Mouse (Mus musculus) CH12.LX (cell line): ENCODE results near the gene Pakap.

Source experiments
- CHD1 ChIP-seq: IDR thresholded peaks from 2 replicates; pipeline ENCODE4 v1.6.1; 2012; ENCODE audit warnings: low read depth, low read length, improper control_type of control experiment, inconsistent platforms
- CTCF ChIP-seq, 2 experiments: IDR thresholded peaks in 1 of 2; conservative IDR thresholded peaks in 1 of 2; 2 replicates each; pipeline ENCODE4 v1.5.1; 2011 to 2012; ENCODE audit warnings: low read depth in 2 of 2, low read length in 2 of 2, improper control_type of control experiment in 1 of 2, inconsistent platforms in 1 of 2, mild to moderate bottlenecking in 1 of 2, moderate library complexity in 1 of 2
- E2F4 ChIP-seq: IDR thresholded peaks from 2 replicates; pipeline ENCODE4 v1.6.1; 2011; ENCODE audit warnings: low read depth, low read length, improper control_type of control experiment; ENCODE audit not compliant: insufficient replicate concordance
- ELF1 ChIP-seq: IDR thresholded peaks from 2 replicates; pipeline ENCODE4 v1.6.1; 2014; ENCODE audit warnings: low read depth, mild to moderate bottlenecking, inconsistent platforms, low read length, improper control_type of control experiment
- EP300 ChIP-seq: IDR thresholded peaks from 2 replicates; pipeline ENCODE4 v1.6.1; 2011; ENCODE audit warnings: low read length, improper control_type of control experiment
- MAX ChIP-seq: IDR thresholded peaks from 2 replicates; pipeline ENCODE4 v1.6.1; 2011; ENCODE audit warnings: low read length, improper control_type of control experiment
- MAZ ChIP-seq: IDR thresholded peaks from 2 replicates; pipeline ENCODE4 v1.6.1; 2012; ENCODE audit warnings: low read depth, mild to moderate bottlenecking, inconsistent platforms, low read length, improper control_type of control experiment, moderate library complexity
- POLR2A ChIP-seq: IDR thresholded peaks from 2 replicates; pipeline ENCODE4 v1.6.1; 2011; ENCODE audit warnings: low read depth, mild to moderate bottlenecking, improper control_type of control experiment, low read length
- POLR2AphosphoS2 ChIP-seq: IDR thresholded peaks from 2 replicates; pipeline ENCODE4 v1.6.1; 2011; ENCODE audit warnings: low read depth, low read length, improper control_type of control experiment
- RAD21 ChIP-seq: IDR thresholded peaks from 2 replicates; pipeline ENCODE4 v1.6.1; 2011; ENCODE audit warnings: low read depth, mild to moderate bottlenecking, low read length, improper control_type of control experiment, moderate library complexity
- TBP ChIP-seq: conservative IDR thresholded peaks from 2 replicates; pipeline ENCODE4 v1.6.1; 2011; ENCODE audit warnings: low read depth, low read length, improper control_type of control experiment
- USF1 ChIP-seq: IDR thresholded peaks from 2 replicates; pipeline ENCODE4 v1.6.1; 2014; ENCODE audit warnings: low read depth, mild to moderate bottlenecking, inconsistent platforms, low read length, improper control_type of control experiment
- USF2 ChIP-seq: conservative IDR thresholded peaks from 2 replicates; pipeline ENCODE4 v1.6.1; 2011; ENCODE audit warnings: low read depth, low read length, improper control_type of control experiment
- ZC3H11A ChIP-seq: IDR thresholded peaks from 2 replicates; pipeline ENCODE4 v1.6.1; 2012; ENCODE audit warnings: low read depth, mild to moderate bottlenecking, inconsistent platforms, low read length, improper control_type of control experiment

- no peak for TF ChIP-seq EP300
- TF ChIP-seq CTCF (conservative IDR thresholded peaks at IDR 0.05 in 1 of 2, IDR thresholded peaks at IDR 0.05 in 1 of 2; ENCODE audit: low read depth in 2 of 2, low read length in 2 of 2), result no peak
- no peak for TF ChIP-seq E2F4
- TF ChIP-seq TBP, result no peak
- TF ChIP-seq POLR2A, result no peak
- TF ChIP-seq USF2, result no peak
- TF ChIP-seq RAD21, result no peak
- no peak for TF ChIP-seq ZC3H11A
- TF ChIP-seq MAZ, result no peak
- no peak for TF ChIP-seq CHD1
- TF ChIP-seq MAX, result no peak
- no peak for TF ChIP-seq USF1
- TF ChIP-seq POLR2AphosphoS2, result no peak
- no peak for TF ChIP-seq ELF1
These were observed 183.1 kb downstream of the Pakap start for GRCm38 (mm10) chr4:57751054-57751453.
